Mouse (Mus musculus) retina, postnatal 1 day (tissue): ENCODE data around the gene Pclo.
A peak's percentile ranks its signal among the peaks of the same experiment; 100 is the strongest.
"Not testable (repeated sequence)": the region's sequence is repeated elsewhere in the genome, so short reads cannot be mapped to it uniquely, and the experiment has no call there.

Experiments
- DNase-seq: peaks from one replicate; pipeline ENCODE4 v3.0.0-alpha.2; 2012

Pclo gene

DNA sequence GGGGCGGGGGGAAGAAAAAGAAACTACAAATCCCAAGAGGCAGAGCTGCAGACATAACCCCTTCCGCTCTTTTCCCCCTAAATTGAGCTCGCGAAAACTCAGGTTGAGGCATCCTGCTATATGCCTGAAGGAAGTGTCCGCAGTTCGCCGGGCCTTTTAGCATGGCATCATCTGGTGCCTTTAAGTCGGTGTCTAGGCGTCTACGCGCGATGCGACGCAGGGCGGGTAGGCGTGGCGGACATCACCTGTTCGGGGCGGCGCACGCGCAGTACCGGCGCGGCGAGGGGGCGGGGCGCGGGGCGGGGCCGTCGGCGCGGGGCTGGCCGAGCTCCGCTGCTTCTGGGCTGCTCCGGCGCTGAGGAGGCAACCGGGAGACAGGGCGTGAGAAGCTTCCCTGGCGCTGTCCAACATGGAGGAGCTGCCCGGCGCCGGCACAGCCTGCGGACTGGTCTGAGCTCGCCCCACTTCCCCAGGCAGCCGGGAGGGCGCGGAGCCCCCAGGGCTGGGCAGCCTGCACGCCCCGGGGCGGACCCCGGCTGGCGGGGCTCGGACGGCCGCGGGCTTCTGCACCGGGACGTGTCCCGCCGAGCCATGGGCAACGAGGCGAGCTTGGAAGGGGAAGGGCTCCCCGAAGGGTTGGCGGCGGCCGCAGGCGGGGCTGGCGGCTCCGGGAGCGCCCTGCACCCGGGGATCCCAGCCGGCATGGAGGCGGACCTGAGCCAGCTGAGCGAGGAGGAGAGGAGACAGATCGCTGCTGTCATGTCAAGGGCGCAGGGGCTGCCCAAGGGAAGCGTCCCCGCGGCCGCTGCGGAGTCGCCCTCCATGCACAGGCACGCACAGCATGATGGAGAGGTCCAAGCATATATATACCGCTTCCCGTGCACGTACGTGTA is at the start of gene Pclo:
Gene Pclo (plus strand): TSS at position 288 of the 893 bp plus-strand sequence.
- DNase-seq, result peak; percentile 90

DNA sequence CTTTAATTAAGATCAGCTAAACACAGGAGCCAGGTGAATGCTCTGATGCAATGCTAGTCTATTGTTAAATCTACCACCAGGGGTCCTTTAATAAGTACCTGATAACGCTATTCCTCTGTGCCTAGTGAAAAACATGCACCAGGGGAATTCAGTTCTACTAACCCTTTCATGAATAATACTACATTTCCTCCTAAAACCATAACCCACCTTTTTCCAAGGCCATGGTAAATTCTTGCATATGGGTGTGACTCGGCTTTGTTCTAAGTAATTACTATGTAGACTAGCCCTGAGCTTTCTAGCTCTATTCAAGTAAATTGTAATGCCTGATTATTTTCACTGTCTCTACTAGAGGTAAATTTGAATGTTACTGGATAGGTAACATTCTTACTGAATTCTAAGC is 20.3 kb upstream of the Pclo start:
- DNase-seq, result not testable (repeated sequence)

DNA sequence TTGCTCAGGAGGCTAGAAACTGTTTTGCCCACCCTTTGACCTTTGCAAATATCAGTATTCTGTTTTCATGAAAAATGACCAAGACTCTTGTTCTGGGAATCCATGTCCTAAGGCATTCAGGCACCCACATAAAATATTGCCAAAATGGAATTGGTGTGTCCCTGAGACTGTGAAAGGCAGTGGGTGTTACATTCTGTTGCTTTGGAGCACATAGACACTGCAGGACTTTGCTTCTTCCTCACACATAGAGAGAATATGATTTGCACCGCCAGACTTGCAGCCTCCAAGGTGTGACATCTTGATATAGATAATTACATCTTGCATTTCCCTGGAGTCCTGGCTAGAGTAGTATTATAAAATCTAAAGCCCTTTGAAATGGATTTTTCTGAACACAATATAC is 6.2 kb upstream of the Pclo start:
- no peak for DNase-seq

DNA sequence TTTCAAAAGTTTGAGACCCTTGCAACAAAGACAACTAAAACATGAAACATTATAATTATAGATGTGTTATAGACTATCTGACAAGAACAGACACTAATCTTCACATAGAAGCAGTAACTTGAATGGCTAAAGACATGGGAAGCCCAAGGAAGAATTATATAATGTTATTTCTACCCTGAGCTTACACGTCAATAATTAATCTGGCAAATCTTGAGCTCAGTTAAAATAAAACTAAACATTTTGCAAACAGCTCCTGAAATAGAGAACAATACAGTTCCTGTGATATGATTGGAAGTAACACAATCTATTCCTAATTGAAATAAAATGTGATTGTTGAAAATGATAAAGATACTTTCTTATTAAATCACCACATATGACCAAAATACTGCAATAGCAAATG is 5.1 kb upstream of the Pclo start:
- DNase-seq, result no peak

DNA sequence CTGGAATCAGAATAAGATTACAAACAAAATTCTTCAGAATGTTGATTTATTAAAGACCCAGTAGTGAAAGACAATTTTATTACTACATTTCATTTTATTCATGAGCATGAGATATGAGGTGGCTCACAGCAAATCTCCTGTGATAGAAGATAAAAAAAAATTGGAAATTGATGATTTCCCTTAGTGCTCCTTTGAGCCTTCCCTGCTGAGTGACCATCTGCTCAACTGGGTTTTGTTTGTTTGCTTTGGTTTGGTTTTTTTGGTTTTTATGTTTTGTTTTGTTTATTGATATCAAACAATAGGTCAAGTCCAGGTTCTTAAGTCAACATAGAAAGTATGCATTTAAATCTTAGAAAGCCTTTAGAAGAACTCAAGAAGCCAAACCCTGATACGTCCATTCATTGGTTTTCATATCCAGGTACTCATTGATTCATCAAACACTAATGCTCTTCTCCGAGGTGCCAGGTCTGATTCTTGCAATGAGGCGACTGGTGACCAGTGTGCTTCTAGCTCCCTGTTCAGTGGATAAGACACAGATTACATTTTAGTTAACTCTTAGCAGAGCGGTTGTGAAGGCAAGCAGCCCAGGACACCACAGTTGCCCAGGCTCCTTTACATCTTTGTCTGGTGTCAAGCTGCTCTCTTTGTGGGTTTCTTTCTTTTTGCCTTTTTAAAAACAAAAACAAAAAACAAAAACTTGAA is 3.6 kb downstream of the Pclo start:
- no peak for DNase-seq

DNA sequence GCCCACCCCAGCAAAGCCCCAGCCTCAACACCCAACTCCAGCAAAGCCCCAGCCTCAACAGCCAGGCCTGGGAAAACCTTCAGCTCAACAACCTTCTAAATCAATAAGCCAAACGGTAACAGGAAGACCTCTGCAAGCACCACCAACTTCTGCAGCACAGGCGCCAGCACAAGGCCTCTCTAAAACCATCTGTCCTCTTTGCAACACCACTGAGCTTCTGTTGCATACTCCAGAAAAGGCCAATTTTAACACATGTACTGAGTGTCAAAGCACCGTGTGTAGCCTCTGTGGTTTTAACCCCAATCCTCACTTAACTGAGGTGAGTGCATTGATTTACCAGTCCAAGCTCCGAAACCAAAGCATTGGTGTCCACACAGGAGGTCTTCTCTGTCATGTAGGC is 7.3 kb downstream of the Pclo start:
- DNase-seq, result no peak

DNA sequence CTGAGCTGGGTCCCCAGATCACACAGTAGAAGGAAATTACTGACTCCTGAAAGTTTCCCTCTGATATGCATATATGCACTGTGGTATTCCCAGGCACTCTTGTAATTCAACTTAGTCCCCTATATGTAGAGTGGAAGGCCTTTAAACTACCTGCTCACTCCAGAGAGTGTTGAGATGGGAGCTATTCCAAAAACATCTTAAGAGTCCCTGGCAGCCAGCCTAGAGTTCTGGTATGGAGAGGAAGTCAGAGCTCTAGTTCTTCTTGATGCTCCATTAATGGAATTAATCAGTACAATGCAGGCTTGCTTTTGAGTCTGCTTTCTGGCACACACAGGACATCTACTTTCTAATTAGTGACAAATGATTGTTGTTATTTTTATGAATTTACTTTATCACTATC is 11.3 kb downstream of the Pclo start:
- no peak for DNase-seq

DNA sequence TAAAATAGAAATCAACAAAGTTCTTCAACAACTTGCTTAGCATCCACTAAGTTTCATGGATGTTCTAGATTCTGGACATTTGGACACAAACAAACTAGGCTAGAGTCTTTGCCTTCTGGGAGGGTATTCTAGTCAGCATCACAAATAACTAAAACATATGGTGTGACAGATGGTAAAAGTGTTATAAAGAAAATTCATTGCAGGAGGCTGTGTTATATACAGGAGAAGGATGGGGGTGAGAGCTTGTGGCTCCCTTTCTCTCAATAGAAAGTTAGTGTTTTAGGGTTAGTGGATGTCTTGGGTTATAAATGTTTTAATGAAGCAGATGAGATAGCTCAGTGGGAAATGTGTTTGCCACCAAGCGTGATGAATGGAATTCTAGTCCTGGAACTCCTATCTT is 13.1 kb downstream of the Pclo start:
- peak; percentile 16 for DNase-seq

DNA sequence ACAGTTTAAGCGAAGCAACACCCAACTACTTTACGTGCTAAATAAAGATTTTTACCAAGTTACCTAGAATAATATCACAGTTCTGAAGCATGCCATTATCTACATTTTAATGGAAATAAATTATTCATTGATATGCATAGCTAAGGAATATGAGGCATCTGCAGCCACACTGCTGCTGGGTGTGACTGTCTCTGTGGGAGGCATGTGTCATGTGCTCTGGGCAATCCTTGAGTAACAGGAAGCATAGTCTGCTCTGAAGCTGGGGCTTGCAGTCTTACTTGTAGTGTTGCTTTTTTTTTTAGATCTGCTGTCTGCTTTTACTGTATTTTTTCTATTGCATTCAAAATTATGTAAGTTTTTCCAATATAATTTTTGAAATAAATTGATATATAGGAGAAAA is 17.2 kb downstream of the Pclo start:
- DNase-seq, result no peak

DNA sequence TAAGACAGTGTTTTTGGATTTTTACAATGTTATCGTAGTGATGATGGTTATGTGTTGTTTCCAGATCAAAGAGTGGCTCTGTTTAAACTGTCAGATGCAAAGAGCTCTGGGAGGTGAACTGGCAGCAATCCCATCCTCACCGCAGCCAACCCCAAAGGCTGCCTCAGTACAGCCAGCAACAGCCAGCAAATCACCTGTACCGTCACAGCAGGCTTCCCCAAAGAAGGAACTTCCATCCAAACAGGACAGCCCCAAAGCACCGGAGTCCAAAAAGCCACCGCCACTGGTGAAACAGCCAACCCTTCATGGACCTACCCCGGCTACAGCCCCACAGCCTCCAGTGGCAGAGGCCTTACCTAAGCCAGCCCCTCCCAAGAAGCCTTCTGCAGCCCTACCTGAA is 24.6 kb downstream of the Pclo start:
- no peak for DNase-seq

DNA sequence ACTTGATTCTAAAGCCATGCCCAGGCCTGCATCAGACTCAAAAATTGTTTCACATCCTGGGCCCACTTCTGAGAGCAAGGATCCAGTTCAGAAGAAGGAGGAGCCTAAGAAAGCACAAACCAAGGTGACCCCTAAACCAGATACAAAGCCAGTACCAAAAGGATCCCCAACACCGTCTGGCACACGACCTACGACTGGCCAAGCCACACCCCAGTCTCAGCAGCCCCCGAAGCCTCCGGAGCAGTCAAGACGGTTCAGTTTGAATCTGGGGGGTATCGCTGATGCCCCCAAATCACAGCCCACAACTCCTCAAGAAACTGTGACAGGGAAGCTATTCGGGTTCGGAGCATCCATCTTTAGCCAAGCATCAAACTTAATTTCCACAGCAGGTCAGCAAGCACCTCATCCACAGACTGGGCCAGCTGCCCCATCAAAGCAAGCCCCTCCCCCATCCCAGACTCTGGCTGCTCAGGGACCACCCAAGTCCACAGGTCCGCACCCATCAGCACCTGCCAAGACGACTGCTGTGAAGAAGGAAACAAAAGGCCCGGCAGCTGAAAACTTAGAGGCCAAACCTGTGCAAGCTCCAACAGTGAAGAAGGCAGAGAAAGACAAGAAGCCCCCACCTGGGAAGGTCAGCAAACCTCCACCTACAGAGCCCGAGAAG is 25.4 kb downstream of the Pclo start:
- no peak for DNase-seq

DNA sequence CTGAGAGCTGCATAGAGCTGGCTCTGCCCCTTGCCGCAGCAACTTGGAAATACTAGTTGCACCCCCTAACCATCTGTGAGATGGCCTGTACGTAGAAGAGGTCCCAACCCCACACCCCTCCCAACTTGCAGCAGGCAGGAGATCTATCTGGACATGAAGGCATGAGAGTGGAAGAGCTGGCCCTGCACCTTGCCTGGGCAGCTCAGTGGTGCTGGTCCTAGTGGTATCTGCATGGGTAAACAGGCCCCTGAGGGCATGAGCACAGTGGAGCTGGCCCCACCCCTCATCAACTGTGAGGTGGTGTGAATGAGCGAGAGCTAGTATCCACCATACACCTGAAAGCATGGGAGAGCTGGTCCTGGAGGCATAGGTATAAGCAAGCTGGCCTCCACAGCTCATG is 60.9 kb downstream of the Pclo start:
- no peak for DNase-seq

DNA sequence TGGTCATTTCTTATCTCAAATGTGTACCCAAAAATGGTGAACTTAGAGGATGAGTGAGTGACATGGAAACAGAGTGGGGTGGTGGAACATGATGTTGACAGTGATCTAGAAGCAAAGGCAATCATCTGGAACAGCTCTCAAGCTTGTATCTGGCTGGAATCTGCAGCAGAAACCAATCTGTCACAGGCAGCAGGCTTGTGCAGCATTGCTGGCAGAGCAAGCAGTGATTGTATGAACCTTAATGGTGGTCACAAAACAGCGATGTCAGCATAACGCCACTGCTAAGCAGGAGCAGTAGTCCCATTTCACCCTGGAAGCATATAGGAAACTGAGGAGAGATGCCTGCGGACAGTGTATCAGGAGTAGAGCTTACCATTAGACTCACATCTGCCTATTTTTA is 76.8 kb downstream of the Pclo start:
- DNase-seq, result no peak

DNA sequence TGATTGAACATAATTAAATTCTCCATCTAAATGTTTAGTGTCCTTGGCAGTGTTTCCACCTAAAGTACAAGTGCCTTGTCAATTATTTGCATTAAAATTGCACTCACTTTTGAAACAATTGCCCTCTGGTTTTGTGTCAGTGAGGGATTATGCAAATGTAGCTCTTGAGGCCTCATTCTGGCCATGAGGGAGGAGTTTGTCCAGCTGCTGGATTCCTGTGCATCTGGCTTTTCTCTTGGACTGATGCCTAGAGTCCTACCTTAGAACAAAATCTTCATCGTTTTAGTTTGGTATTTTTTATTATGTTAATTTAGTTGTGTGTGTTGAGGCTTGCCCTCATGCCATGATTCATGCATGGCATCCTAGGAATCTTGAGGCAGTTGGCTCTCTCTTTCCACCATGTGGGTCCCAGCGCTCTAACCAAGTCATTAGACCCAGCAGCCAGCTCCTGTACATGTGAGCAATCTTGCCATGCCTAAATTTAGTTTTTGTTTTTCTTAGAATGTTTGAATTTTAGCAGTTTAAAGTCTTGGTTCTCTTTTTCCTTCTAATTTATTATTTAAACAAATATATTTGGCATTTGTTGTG is 80.8 kb downstream of the Pclo start:
- DNase-seq, result peak; percentile 7

DNA sequence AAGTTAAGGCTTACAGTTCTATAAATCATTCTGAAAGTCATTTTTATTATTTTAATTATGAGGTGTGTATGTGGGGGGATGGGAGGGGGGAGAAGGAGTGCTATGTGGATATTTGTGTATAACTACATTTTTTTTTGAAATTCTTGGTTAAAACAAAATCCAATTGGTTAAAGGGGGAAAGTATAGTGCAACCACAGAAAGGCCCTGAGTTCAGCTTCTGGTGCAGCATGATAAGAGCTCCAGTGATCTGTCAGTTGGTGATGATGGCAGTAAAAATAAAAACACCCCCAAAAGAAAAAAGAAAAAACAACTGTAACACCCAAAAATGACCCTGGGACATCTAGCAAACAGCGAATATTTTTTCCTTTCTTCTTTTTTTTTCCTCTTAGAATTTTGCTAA is 93.6 kb downstream of the Pclo start:
- no peak for DNase-seq

DNA sequence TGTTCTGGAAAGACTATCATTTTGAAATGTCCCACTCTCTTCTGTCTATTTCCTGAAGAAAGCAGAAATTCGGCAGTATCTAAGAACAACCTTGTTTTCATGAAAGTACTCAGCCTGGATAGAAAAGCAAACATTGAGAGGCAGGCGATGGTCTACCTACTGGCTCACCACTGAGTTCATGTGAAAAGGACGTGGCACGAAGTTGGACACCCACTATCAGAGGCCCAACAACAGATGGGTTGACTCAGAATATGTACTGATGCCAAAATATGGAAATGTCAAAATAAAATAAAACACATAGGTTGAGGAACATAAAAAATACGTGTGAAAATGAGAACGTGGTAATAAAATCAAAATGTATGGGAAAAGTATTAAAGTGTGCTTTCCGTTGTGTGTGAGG is 106.4 kb downstream of the Pclo start:
- DNase-seq, result no peak

DNA sequence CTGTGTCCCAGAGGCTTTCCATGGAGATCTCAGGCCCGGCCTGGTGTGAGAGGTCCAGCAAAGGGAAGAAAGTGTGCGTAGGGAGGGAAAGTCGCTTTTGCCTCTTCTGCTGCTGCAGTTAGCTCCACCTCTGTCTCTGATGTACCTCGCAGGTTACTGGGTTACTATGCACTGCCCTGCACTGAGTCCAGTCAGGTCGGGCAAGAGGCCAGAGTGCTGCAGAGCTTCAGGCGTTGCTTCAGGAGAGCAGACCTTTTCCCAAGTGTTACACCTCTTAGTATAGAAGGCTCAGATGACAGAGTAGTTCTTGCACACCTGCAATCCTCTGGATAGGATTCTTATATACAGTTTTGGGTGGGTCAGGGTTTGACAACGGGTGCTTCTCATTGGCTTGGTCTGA is 108.6 kb downstream of the Pclo start:
- DNase-seq, result no peak

DNA sequence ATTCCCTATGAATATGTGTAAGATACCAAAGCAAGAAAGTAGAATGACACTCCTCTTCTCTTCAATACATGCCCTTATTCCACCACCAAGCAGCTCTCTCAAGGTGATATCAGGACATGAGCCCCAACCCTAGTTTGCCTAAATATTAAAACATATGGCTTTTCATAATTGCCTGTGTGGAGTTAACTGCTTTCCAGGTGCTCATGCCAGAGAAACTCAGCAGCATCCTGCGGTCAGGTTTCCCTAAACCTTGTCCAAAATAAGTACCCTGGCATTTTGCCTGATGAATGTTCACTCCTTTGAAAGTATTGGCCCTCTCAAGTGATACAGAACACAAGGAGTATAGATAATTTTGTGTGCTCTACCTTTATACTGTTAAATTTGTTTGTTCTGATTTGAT is 126.5 kb downstream of the Pclo start:
- no peak for DNase-seq

DNA sequence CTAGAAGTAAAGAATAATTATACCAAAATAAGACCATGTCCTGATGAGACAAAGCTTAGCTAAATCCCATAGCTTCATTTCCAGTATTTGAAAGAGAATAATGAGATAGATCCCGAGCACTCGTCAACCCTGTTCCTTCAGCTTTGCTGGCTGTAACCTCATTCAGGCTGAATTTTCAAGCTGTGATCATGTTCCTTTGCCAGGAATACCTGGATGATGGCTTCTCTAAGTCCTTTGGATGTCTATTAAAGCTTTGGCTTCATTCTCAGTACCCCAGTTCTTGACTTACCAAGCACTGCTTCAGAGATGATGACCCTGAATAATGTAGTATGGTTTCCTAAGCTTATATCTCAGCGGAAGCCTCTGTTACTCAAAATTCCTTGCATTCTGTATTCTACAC is 131.1 kb downstream of the Pclo start:
- no peak for DNase-seq

DNA sequence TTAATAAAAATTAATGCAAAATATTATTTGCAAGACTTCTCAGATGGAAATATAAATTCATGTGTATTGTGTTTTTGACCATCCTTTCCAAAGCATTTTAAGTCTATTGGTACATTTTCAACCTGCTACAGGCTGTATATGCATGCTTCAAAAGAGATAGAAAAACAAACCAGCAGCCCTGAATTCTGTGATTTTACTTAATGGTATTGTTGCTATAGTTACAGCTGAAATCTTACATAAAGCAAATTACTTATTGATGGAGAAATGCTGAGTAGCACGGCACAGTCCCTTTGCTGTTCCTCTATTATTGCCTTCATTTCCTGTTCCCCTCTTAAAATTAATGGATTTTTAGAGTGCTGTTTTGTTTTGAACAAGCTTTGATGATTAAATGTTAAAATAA is 145.9 kb downstream of the Pclo start:
- DNase-seq, result no peak

DNA sequence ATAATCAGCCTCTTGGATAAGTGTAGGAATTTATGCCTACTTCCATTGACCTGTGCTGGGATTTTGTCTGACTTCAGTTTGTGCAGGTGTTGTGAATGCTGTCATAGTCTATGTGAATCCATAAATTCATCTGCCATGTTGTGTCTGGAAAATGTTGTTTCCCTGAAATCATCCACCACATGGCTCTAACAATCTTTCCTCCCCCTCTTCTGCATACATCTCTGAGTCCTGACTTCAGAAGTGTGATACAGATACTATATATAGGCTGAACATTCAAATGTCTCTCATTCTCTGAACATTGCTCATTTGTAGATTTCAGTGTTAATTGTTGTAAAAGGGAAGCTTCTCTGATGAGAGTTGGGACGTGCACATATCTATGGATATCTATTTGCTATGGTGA is 147.5 kb downstream of the Pclo start:
- no peak for DNase-seq

DNA sequence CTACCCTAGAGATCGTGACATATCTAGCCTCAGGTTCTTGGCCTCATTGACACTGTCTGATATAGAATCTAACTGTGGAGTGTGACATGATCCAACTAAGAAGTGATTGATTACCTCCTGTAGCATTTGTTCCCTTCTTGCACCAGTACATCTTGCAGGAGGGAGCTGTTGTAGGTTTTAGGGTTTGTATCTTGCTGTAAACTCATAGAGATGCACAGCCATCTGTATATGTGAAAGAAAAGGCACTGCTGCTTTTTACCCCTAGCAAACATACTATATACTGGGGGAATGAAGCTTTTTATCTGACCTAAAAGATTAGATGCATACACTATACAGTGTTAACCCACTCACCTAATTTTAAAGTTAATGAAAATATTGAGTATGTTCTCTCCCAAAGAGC is 147.9 kb downstream of the Pclo start:
- no peak for DNase-seq

DNA sequence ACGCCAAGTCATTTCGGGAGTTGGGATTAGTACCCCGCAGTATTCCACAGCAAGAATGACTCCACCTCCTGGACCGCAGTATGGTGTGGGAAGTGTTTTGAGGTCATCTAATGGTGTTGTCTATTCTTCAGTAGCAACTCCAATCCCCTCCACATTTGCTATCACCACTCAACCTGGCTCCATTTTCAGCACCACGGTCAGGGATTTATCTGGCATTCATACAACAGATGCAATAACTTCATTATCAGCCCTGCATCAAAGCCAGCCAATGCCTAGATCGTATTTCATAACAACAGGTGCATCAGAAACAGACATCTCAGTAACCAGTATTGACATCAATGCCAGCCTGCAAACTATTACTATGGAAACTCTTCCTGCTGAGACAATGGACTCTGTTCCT is 165.7 kb downstream of the Pclo start:
- DNase-seq, result peak; percentile 18

DNA sequence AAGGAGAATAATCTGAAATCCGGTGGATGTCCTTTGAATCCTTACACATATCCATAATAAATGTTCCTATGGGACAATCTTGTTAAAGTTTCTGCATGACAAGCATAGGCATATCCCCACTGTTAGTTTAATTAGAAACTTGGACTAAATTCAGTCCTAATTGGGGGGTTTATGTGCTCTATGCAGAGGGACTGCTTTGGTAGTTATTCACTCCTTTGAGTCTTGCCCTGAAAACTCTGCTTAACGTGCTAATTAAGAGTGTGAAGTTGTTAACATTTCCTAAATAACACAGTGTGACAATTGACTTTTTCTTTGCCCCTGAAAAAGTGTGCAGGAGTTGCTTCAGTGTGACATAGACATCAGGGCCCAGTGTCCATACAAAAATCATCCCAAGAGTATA is 177.3 kb downstream of the Pclo start:
- no peak for DNase-seq
